Mouse (Mus musculus): Measurements from ENCODE around the gene Gpat2.

- TF ChIP-seq CTCF (IDR thresholded peaks at IDR 0.05; ENCODE audit: low read depth, low read length) (no peak), POLR2A (IDR thresholded peaks at IDR 0.05; ENCODE audit: borderline replicate concordance, low read depth, low read length) (no peak)
These were observed 58.0 kb downstream of the Gpat2 start for GRCm38 (mm10) chr2:127483001-127483400.
